Mouse (Mus musculus) liver, embryonic 15.5 days (tissue): ENCODE results near the gene Hexdc. TPM values are rescaled to one million over a fixed set of nuclear protein-coding genes. Genes with fewer than 3 reads are reported as not detected.
A peak's percentile ranks its signal among the peaks of the same experiment; 100 is the strongest.

Experiments used
- ATAC-seq: fragments of 200-750 bp; cut with Nextera tagmentation; 2 replicates; pipeline ENCODE4 v1.8.0; 2017; ENCODE audit warnings: moderate number of reproducible peaks, mild to moderate bottlenecking, moderate library complexity; ENCODE audit not compliant: insufficient read depth
- H3K27ac ChIP-seq: fragments of 300-500 bp; sonication (generic); replicated peaks from 2 replicates; pipeline ENCODE4 v1.5.1; 2015; ENCODE audit warnings: mild to moderate bottlenecking, inconsistent platforms
- H3K27me3 ChIP-seq: fragments of 300-500 bp; sonication (generic); 2 replicates; pipeline ENCODE4 v1.6.1; 2015; ENCODE audit warnings: mild to moderate bottlenecking, inconsistent platforms
- H3K36me3 ChIP-seq: fragments of 300-500 bp; sonication (generic); replicated peaks from 2 replicates; pipeline ENCODE4 v1.6.1; 2015; ENCODE audit warnings: moderate library complexity, mild to moderate bottlenecking, inconsistent platforms
- H3K4me1 ChIP-seq: fragments of 300-500 bp; sonication (generic); replicated peaks from 2 replicates; pipeline ENCODE4 v1.6.1; 2015; ENCODE audit warnings: inconsistent platforms
- H3K4me2 ChIP-seq: fragments of 300-500 bp; sonication (generic); 2 replicates; pipeline ENCODE4 v1.6.1; 2015; ENCODE audit warnings: moderate library complexity, mild to moderate bottlenecking, inconsistent platforms
- H3K4me3 ChIP-seq: fragments of 300-500 bp; sonication (generic); replicated peaks from 2 replicates; pipeline ENCODE4 v1.5.1; 2015; ENCODE audit warnings: mild to moderate bottlenecking, inconsistent platforms
- H3K9ac ChIP-seq: fragments of 300-500 bp; sonication (generic); 2 replicates; pipeline ENCODE4 v1.6.1; 2015; ENCODE audit warnings: moderate library complexity, mild to moderate bottlenecking, inconsistent platforms
- H3K9me3 ChIP-seq: fragments of 300-500 bp; sonication (generic); replicated peaks from 2 replicates; pipeline ENCODE4 v1.6.1; 2016; ENCODE audit warnings: inconsistent platforms
- WGBS: fragments of 180-500 bp; shearing (Covaris S2); methylation state at CpG from one replicate; pipeline ENCODE4 v1.1.7; 2015; ENCODE audit warnings: mixed read lengths; ENCODE audit not compliant: insufficient replicate concordance; 5-methylcytosine and 5-hydroxymethylcytosine counted together
- polyA plus RNA-seq: library from polyadenylated mRNA; unstranded; fragments of >200 nt; fragmentation: Nextera tagmentation; extraction: Ambion mirVana; gene quantifications from 2 replicates; pipeline ENCODE4 v1.2.1, GENCODE M21; 2015

Gene Hexdc
- polyA plus RNA-seq, 1 experiment from 2014 or later = 3.0 TPM

DNA sequence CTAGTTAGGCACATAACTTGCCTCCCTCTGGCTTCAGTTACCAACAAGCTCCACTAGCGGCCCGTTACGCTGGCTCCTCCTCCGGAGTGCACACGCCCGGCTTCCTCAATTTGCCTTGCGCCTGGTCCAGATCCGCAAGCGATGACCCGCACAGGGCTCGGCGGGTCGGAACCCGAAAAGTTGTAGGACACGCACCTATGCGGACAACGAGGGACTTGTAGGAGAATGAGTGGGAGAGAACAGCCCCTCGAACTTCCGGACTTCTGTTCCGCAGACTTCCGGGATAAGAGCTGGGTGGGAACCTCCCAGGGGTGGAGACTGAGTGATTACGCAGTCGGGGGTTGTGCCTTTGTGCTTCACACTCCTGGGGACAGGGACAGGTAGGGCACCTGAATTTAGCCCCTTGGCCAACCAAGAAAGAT is 24.8 kb downstream of the Hexdc start, which contains the start of gene Cybc1:
TSS of gene Cybc1 (minus strand) at position 305 of the 422 bp plus-strand sequence.
- Histone ChIP-seq H3K9ac (peak within 1 kb of the TSS; percentile 85), H3K9me3 (no peaks in the 10 kb centered on the region), H3K4me2 (peak within 1 kb of the TSS; percentile 79), H3K4me3 (peak within 1 kb of the TSS; percentile 71), H3K27me3 (no peaks in the 10 kb centered on the region), H3K36me3 (peaks cover 39% of the 10 kb centered on the region), H3K27ac (peak within 1 kb of the TSS; percentile 91), H3K4me1 (peaks cover 50% of the 10 kb centered on the region)
- WGBS = 0% methylated on average over 23 of the region's 23 CpGs
- peak; percentile 90 for ATAC-seq

DNA sequence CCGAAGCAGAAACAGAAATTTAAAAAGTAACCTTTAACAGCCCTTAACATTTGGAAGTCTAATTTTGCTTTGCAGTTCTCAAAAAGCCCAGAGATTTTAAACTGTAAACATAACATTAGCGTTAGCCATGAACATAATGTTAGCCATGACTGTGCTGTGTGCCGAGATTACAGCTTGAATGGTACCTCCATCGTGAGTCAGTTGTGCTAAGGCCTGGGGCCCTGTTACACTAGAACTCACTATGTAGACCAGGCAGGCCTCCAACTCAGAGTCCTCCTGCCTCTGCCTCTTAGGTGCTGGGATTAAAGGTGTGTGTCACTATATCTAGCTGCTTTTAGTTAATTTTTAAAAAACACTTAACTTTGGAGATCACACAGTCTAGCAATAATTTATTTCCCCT is 27.0 kb downstream of the Hexdc start:
- ATAC-seq = no peak
- peak overlapping the region; percentile 9; the same call in 1 of the 2 replicates for H3K9ac ChIP-seq
- H3K4me2 ChIP-seq = no peak overlapping the region
- peaks cover 70% of the 10 kb centered on the region for H3K4me1 ChIP-seq
- no peaks in the 10 kb centered on the region for H3K9me3 ChIP-seq
- peak overlapping the region; percentile 85 for H3K27ac ChIP-seq
- H3K27me3 ChIP-seq = no peaks in the 10 kb centered on the region
- peaks cover 17% of the 10 kb centered on the region for H3K36me3 ChIP-seq
- 70% methylated on average over 4 of the region's 4 CpGs for WGBS
- H3K4me3 ChIP-seq = no peak overlapping the region

DNA sequence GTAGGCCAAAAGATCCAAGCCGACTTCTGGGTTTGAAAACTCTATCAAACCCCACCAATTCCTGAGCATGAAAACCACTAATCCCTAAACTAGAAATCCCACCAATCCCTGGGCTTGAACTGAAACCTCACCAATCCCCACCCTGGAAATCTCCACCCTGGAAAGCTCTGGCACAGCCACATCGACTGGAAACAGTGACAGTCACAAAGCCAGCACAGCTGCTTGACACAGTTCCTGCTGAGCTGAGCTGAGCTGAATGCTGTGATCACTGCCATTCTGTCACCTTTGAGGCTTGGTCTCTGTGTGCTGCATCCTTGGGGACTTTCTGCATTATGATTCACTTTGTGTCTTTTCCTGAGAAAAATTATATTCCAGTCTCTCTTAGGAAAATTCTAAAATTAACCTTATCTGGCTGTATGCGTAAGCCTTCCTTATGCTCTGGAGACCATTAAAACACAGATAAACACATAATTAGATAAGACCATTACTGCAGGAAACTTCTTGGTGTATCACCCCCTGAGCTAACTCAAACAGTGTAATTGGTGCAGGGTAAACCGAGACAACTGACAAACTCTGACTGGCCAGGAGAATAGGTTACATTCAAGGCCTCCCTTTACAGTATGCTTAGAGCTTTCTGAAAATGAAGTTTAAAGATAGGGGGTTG is 27.5 kb downstream of the Hexdc start:
- 30% methylated on average over 4 of the region's 4 CpGs for WGBS
- Histone ChIP-seq H3K27me3 (no peaks in the 10 kb centered on the region), H3K9ac (peak overlapping the region; percentile 9; the same call in 1 of the 2 replicates), H3K27ac (peak overlapping the region; percentile 85), H3K4me1 (peaks cover 73% of the 10 kb centered on the region), H3K4me2 (peak overlapping the region; percentile 30; the same call in 1 of the 2 replicates), H3K36me3 (peaks cover 12% of the 10 kb centered on the region), H3K9me3 (no peaks in the 10 kb centered on the region), H3K4me3 (no peak overlapping the region)
- no peak for ATAC-seq

DNA sequence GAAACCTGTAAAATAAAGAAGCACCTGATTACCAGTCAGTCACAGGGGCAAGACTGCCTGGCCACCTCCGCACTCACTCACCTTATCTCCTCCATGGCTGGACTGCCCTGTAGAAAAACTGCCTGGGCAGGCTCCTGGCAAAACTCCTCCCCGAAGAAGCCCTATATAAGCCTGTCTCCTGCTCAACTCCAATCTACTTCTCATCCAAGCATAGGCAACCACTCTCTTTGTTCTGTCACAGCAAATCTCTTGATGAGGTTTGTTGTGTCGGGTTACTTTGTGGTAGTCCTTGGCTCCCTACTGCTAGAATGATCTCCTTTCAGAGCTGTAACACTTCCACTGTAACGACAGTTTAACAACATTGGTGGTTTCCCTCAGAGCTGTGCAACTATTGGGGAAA is 28.5 kb downstream of the Hexdc start:
- no peak overlapping the region for H3K4me2 ChIP-seq
- 23% methylated on average over 4 of the region's 4 CpGs for WGBS
- ATAC-seq = no peak
- H3K36me3 ChIP-seq = 0 out of 2 replicates have a peak, but pooled peaks cover 3% of the 10 kb centered on the region
- no peaks in the 10 kb centered on the region for H3K9me3 ChIP-seq
- H3K27ac ChIP-seq = peak overlapping the region; percentile 60
- peaks cover 70% of the 10 kb centered on the region for H3K4me1 ChIP-seq
- H3K27me3 ChIP-seq = no peaks in the 10 kb centered on the region
- H3K9ac ChIP-seq = no peak overlapping the region
- no peak overlapping the region for H3K4me3 ChIP-seq

- Histone ChIP-seq H3K9ac (peak overlapping the region; percentile 86), H3K36me3 (peaks cover 21% of the 10 kb centered on the region), H3K27ac (peak overlapping the region; percentile 98), H3K4me3 (peak overlapping the region; percentile 92), H3K27me3 (no peaks in the 10 kb centered on the region), H3K4me2 (peak overlapping the region; percentile 83), H3K4me1 (peaks cover 71% of the 10 kb centered on the region), H3K9me3 (no peaks in the 10 kb centered on the region)
- no peak for ATAC-seq
- WGBS = 17% methylated on average over 9 of the region's 9 CpGs
Observed at GRCm38 (mm10) chr11:121235475-121236238, 31.4 kb downstream of the Hexdc start.

- Histone ChIP-seq H3K36me3 (peaks cover 31% of the 10 kb centered on the region), H3K9ac (peak within 1 kb of the TSS; percentile 86), H3K27me3 (no peaks in the 10 kb centered on the region), H3K4me2 (peak within 1 kb of the TSS; percentile 83), H3K4me3 (peak within 1 kb of the TSS; percentile 92), H3K4me1 (peaks cover 72% of the 10 kb centered on the region), H3K27ac (peak within 1 kb of the TSS; percentile 98), H3K9me3 (no peaks in the 10 kb centered on the region)
- peak; percentile 95 for ATAC-seq
- under 1% methylated on average over 50 of the region's 50 CpGs for WGBS
Observed at GRCm38 (mm10) chr11:121236564-121237344, 32.5 kb downstream of the Hexdc start, which contains the start of gene Narf. Narf (plus strand) TSS chr11:121237253.

DNA sequence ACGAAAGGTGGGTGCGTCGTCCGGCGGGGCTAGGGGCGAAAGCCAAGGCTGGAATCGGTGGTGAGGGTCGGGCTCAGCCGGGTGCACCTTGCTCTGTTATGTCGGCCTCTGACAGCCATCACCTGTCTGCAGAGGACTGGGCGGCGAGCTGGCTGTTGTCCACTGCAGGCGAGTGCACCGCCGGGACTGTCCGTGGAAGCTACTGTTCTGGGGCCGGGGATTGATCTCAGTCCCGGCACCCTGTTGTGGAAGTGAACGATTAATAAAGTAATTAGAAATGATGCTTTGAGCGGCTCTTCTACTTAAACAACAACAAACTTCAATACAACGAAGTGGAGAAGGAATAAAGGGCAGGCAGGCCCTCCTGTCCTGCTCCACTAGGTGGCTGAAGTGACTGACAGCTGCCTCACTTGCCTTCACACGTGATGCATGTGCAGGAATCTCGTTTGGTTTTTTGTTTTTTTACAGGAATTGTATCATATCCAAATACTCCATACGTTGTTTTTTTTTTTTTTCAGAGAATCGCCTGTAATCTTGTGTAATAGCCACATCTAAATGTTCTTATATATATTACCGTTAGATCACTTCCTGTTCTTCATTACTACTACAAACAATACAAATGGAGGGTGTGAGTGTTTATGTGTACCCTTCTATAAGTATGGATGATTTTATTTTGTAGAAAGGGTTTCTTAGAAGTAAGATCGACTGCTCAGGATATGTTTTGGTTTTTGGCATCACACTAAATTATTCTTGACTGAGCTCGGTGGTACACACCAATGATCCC is 33.3 kb downstream of the Hexdc start:
- 2% methylated on average over 28 of the region's 28 CpGs for WGBS
- Histone ChIP-seq H3K4me2 (peak overlapping the region; percentile 73), H3K27ac (peak overlapping the region; percentile 98), H3K4me1 (peaks cover 72% of the 10 kb centered on the region), H3K4me3 (peak overlapping the region; percentile 92), H3K9me3 (no peaks in the 10 kb centered on the region), H3K27me3 (no peaks in the 10 kb centered on the region), H3K9ac (peak overlapping the region; percentile 85), H3K36me3 (peaks cover 39% of the 10 kb centered on the region)
- ATAC-seq = peak; percentile 16

DNA sequence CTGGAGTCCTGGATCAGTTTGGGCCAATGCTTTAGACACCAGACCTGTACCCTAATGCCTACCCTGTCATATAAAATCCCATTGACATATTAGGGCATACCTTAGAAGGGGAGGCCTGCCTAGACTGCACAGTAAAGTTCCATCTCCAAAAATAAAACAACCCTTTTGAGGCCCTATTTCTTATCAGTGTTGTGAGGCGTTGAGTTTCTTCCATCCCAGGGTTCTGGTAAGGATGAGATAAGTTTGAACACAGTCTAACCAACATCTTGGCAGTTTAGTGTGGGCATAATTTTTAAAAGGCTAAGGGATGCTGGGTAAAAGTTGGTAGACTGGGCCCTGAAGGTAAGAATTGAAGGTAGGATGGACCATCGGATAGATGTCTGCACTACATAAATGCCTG is 35.4 kb downstream of the Hexdc start:
- peaks cover 61% of the 10 kb centered on the region for H3K36me3 ChIP-seq
- no peaks in the 10 kb centered on the region for H3K27me3 ChIP-seq
- peak overlapping the region; percentile 85 for H3K9ac ChIP-seq
- 21% methylated on average over 2 of the region's 2 CpGs for WGBS
- peaks cover 52% of the 10 kb centered on the region for H3K4me1 ChIP-seq
- H3K4me2 ChIP-seq = peak overlapping the region; percentile 73
- H3K4me3 ChIP-seq = peak overlapping the region; percentile 92
- no peaks in the 10 kb centered on the region for H3K9me3 ChIP-seq
- peak; percentile 46 for ATAC-seq
- peak overlapping the region; percentile 98 for H3K27ac ChIP-seq

- Histone ChIP-seq H3K4me3 (no peak overlapping the region), H3K4me2 (no peak overlapping the region), H3K27me3 (no peaks in the 10 kb centered on the region), H3K9me3 (no peaks in the 10 kb centered on the region), H3K36me3 (peaks cover 99% of the 10 kb centered on the region), H3K27ac (no peak overlapping the region), H3K9ac (no peak overlapping the region), H3K4me1 (no peaks in the 10 kb centered on the region)
- no peak for ATAC-seq
- 93% methylated on average over 8 of the region's 8 CpGs for WGBS
Observed at GRCm38 (mm10) chr11:121250196-121250595, 46.0 kb downstream of the Hexdc start.
